Mouse (Mus musculus) liver, adult 2 months (tissue): ENCODE data around the gene Rnf227.

Experiments used
- CTCF ChIP-seq: fragments of 200-500 bp; IDR thresholded peaks from 2 replicates; pipeline ENCODE4 v1.5.1; 2011; ENCODE audit warnings: low read depth, low read length, control low read depth
- POLR2A ChIP-seq: fragments of 200-500 bp; IDR thresholded peaks from 2 replicates; pipeline ENCODE4 v1.6.1; 2011; ENCODE audit warnings: low read length, control low read depth; ENCODE audit not compliant: insufficient read depth; ENCODE audit errors: extremely low read depth

GRCm38 (mm10) chr11:69367616-69368355 lies 27.5 kb downstream of the Rnf227 start:
- no peak for TF ChIP-seq POLR2A
- no peak for TF ChIP-seq CTCF
